In genomic region chr13:72412656-72413055, GRCm38 (mm10) we compare ENCODE assay signal across 17 mouse cellular contexts.
DNase-seq lines count a peak whose midpoint lies in the region.
"Had no signal": no experiment of that assay in that cellular context is flagged by ENCODE, and none has a peak within 500 bp of the region (broad histone marks: within the 10 kb centered on the region; RNA-seq: fewer than 3 reads in every experiment).

No protein-coding gene starts in this region.

- DNase-seq in heart, adult 11 months: peak; percentile 66
- DNase-seq in heart, adult 9 months (ENCODE audit: low spot score in 2 of 2): no peak
- peak; percentile 16 for DNase-seq in kidney, adult 18-20 months
- DNase-seq in kidney, postnatal 14 days: no peak
- DNase-seq in kidney, adult 8-10 months: peak; percentile 15 to 48
- no peak for DNase-seq in kidney, postnatal 10 days
- peak; percentile 11 to 43 for DNase-seq in kidney, postnatal 25 days
- no peak for DNase-seq in kidney, postnatal 4 days
- DNase-seq: adrenal gland, adult 8-10 months; adrenal gland, postnatal 14 days; adrenal gland, postnatal 36 days; B cell, adult 2 months; cerebellum, adult 11-12 months; cerebellum, adult 2 months; cerebellum, adult 9-10 months; cerebellum, postnatal 10 days; cerebellum, postnatal 25 days had no signal

Comparison
In these comparisons a context has a peak if more than half of its experiments do, and no peak if none do; other contexts are left out.
1. DNase-seq: peak in heart, adult 11 months (single experiment), kidney, adult 18-20 months (single experiment), kidney, adult 8-10 months (2 of 2) and kidney, postnatal 25 days (2 of 2); none in heart, adult 9 months (0 of 2), kidney, postnatal 14 days (single experiment), kidney, postnatal 10 days (single experiment) and kidney, postnatal 4 days (0 of 2).